Mouse (Mus musculus) A20 (cell line): Measurements from ENCODE around the gene Ftl1.
"Not testable (repeated sequence)": the region's sequence is repeated elsewhere in the genome, so short reads cannot be mapped to it uniquely, and the experiment has no call there.

Experiments used
- DNase-seq: peaks from one replicate; pipeline ENCODE4 v3.0.0-alpha.2; 2011; ENCODE audit warnings: low read depth, low spot score

Gene Ftl1

GRCm38 (mm10) chr7:45476453-45476852 lies 16.8 kb upstream of the Ftl1 start:
- DNase-seq, result no peak

DNA sequence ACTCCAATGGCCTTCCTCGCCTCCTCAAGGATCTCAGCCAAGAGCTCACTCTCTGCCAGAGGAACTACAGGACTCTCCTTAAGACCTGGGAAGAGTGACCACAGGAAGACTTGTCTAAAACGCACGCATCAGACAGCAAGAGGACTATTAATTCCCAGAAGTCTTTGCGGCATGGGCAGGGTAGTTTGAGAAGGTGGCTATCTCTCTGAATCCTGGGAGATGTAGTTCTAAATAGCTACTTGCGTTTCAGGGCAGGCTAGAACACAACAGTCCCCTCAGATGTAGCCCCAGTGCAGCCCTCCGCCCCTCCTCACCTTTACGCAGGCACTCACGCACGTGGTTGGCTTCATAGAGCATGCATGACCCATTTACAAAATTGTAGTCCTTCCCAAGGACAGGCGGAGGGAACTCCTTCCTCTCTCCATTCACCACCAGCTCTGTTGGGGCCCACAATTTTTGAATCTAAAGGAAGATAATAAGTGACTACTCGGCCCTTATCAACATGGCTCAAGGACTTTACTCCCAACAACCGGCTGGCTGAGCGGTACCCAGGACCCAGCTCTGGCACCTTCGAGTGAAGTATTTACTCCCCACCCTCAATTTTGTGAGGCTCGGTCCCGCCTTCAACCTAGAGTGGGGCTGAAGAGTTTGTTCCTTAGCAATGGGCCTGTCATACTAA lies 15.7 kb upstream of the Ftl1 start:
- no peak for DNase-seq

GRCm38 (mm10) chr7:45470869-45471268 lies 11.2 kb upstream of the Ftl1 start:
- DNase-seq, result peak; percentile 78

- no peak for DNase-seq
These were observed 7.5 kb upstream of the Ftl1 start for GRCm38 (mm10) chr7:45467090-45467670.

- DNase-seq, result peak; percentile 96
These were observed 6.8 kb upstream of the Ftl1 start, which contains the start of gene Bax for GRCm38 (mm10) chr7:45466283-45467089. Gene Bax, minus strand, starts transcription at chr7:45466898.

- DNase-seq, result peak; percentile 77
These were observed 5.9 kb upstream of the Ftl1 start for GRCm38 (mm10) chr7:45465549-45465948.

- DNase-seq, result no peak
These were observed 5.4 kb upstream of the Ftl1 start for GRCm38 (mm10) chr7:45465112-45465511.

DNA sequence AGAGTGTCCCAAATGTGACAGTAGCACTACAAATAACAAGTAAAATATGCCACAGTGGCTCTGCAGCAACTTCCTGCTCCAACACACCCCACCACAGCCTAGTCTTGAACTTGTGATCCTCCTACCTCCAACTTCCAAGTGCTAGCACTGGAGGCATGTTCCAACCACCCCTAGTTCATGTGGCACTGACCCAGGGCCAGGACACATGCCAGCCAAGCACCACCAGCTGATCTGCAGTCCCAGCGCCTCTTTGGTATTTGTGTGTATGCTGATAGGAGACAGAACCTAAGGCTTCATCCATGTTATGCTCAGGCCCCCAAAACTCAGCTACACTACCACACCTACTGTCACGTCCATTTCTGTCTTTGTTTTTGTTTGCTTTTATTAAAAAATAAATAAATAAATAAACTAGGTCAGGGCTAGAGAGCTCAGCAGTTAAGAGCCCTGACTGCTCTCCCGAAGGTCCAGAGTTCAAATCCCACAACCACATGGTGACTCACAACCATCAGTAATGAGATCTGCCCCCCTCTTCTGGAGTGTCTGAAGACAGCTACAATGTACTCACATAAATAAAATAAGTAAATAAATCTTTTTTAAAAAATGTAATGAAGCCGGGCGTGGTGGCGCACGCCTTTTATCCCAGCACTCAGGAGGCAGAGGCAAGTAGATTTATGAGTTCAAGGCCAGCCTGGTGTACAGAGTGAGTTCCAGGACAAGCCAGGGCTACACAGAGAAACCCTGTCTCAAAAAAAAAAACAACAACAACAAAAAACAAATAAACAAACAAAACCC lies 4.5 kb upstream of the Ftl1 start:
- no peak for DNase-seq

- not testable (repeated sequence) for DNase-seq
These were observed 3.2 kb upstream of the Ftl1 start for GRCm38 (mm10) chr7:45462868-45463267.

DNA sequence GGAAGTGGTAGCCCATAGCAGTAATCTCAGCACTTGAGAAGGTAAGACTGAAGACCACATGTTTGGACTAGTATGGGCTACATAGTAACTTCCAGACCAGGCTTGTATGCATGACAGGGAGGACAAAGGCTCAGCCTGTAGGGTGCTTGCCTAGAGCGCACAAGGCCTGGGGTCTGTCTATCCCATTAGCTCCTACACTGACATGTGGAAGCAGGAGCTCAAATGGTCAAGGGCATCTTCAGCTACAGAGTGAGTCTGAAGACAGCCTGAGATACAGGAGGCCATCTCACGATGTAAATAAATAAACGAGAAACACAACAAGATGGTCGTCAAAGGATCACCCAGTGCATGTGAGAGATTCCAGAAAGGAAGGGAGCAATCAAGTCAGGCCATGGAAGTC lies 2.6 kb upstream of the Ftl1 start:
- peak; percentile 28 for DNase-seq

DNA sequence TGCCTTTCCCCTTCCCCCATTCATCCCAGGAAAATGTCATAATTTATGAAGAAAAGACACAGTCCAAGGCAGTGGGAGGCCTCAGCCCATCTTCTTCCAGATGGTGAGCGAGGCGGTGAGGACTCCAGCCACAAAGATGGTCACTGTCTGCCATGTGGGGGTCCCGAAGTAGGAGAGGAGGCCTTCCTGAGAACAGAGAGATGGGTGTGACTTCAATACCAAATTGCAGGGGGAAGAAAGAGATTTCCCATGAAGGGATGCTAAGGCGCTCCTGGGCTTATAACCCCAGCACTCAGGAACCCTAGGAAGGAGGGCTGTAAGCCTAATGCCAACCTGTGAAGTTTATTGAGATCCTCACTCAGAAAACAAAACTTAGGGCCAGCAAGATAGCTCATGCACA lies 2.1 kb upstream of the Ftl1 start:
- no peak for DNase-seq

GRCm38 (mm10) chr7:45461326-45461725 lies 1.6 kb upstream of the Ftl1 start:
- DNase-seq, result no peak

- peak; percentile 87 for DNase-seq
These were observed 1.2 kb upstream of the Ftl1 start for GRCm38 (mm10) chr7:45460860-45461314.

DNA sequence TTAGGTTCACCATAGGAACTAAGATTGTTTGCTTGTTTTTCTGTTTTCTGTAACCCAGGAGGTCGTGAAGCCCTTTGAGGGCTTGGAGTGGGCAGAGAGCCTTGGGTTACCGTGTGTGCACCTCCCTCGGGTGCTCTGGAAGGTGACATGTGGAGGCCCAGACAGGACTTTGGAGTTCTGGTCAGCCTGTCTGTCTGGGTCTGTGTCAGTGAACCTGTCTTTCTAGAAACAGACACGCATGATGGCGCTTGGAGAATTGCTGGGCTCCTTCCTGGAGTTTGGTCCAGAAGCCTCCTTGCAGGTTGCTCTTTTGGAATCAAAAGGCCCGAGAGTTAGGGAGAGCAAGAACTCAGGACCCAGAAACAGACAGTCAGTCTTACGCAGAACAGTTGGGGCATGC lies 693 bp upstream of the Ftl1 start:
- DNase-seq, result no peak

GRCm38 (mm10) chr7:45458748-45459563 lies 728 bp downstream of the Ftl1 start:
- peak; percentile 74 for DNase-seq

- DNase-seq, result peak; percentile 83
These were observed 2.3 kb downstream of the Ftl1 start for GRCm38 (mm10) chr7:45457204-45458060.

DNA sequence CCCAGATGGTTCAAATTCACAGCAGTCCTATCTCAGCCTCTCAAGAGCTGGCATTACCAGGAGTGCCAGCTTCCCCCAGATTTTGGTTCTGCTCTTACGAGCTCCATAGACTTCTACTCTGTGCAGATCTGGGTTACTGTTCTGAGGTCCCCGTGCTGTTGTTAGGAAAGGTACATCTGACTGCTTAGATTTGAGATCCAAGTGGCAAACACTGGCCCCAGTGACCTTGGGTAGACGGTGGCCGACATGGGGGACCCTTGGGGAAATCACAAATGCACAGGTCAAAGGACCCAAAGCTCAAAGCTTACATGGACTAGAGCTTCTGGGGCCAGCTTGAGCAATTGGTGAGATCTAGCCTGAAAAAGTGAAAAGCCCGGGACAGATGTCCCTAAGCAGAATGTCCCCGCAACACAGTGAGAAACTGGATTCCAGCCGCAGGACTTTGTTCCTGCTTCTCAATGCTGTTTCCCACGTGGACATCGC lies 2.9 kb downstream of the Ftl1 start:
- DNase-seq, result peak; percentile 57

DNA sequence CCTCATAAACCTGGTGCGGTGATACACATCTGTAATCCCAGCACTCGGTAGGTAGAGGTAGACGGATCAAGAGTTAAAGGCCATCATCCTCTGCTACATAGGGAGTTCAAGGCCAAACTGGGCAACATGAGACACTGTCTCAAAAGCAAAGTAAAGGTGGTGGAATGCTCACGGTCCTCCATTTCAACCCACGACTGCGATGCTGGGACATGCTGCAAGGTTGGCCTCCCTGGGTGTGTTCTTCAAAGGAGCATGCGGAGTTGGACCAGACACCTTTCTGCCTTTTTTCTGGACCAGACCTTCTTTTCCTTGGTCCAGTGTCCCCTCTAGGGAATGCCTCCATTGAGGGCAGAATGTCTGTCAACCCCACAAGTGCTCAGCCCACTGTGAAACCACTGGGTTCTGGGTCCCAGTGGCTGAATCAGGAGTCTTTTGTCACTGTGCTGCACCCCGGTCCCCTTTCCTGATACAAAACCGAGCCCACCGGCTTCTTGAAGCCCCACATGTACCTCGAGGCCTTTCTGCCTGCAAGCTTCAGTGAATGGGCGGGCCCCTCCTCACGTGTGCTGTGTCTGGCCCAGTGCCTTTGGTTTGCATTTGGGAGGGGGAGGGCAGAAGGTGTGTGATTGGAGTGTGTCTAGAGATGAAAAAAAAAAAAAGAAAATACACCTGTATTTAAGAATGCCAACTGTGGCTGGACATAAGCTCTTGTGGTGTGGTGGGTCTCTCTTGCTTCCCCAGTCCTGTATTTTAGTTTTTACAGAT lies 3.6 kb downstream of the Ftl1 start:
- DNase-seq, result peak; percentile 52

DNA sequence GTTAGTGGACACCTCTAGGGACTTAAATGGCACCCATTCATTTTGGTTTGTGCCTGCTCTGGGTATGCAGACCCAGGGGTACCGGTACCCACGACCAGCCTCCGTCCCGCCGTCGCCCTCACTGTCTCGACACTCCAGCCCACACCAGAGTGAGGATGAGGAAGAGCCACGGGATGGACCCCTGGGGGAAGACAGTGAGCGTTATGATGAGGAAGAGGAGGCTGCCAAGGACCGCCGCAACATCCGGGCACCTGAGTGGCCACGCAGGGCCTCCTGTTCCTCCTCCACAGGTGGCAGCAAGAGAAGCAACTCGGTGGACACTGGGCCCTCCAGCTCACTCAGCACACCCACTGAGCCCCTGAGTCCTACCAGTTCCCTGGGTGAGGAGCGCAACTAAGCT lies 4.7 kb downstream of the Ftl1 start:
- DNase-seq, result no peak
